Mouse (Mus musculus) forebrain, embryonic 16.5 days (tissue): Measurements from ENCODE around the gene Khk. TPM values are rescaled to one million over a fixed set of nuclear protein-coding genes. Genes with fewer than 3 reads are reported as not detected.
A peak's percentile ranks its signal among the peaks of the same experiment; 100 is the strongest.

ENCODE experiments used
- ATAC-seq: fragments of 200-750 bp; cut with Nextera tagmentation; 2 replicates; pipeline ENCODE4 v1.8.0; 2017; ENCODE audit warnings: mild to moderate bottlenecking, moderate library complexity
- H3K27ac ChIP-seq: fragments of 300-500 bp; sonication (generic); 2 replicates; pipeline ENCODE4 v1.5.1; 2014; ENCODE audit warnings: low read length, control low read depth
- H3K27me3 ChIP-seq: fragments of 300-500 bp; sonication (generic); replicated peaks from 2 replicates; pipeline ENCODE4 v1.6.1; 2014; ENCODE audit warnings: low read length; ENCODE audit not compliant: control insufficient read depth, insufficient read depth
- H3K36me3 ChIP-seq: fragments of 300-500 bp; sonication (generic); 2 replicates; pipeline ENCODE4 v1.6.1; 2014; ENCODE audit not compliant: control insufficient read depth, insufficient read depth
- H3K4me1 ChIP-seq: fragments of 300-500 bp; sonication (generic); replicated peaks from 2 replicates; pipeline ENCODE4 v1.6.1; 2014; ENCODE audit warnings: low read length; ENCODE audit not compliant: control insufficient read depth, insufficient read depth
- H3K4me2 ChIP-seq: fragments of 300-500 bp; sonication (generic); 2 replicates; pipeline ENCODE4 v1.6.1; 2014; ENCODE audit warnings: mild to moderate bottlenecking, low read length, control low read depth
- H3K4me3 ChIP-seq: fragments of 300-500 bp; sonication (generic); replicated peaks from 2 replicates; pipeline ENCODE4 v1.5.1; 2014; ENCODE audit warnings: mild to moderate bottlenecking, low read length, control low read depth
- H3K9ac ChIP-seq: fragments of 300-500 bp; sonication (generic); replicated peaks from 2 replicates; pipeline ENCODE4 v1.6.1; 2014; ENCODE audit warnings: low read depth, low read length, control low read depth
- H3K9me3 ChIP-seq: fragments of 300-500 bp; sonication (generic); 2 replicates; pipeline ENCODE4 v1.6.1; 2016; ENCODE audit warnings: low read length; ENCODE audit not compliant: control insufficient read depth
- WGBS: fragments of 180-500 bp; shearing (Covaris S2); extraction: QIAGEN DNeasy Blood & Tissue Kit; methylation state at CpG from one replicate; pipeline ENCODE4 v1.1.7; 2014; 5-methylcytosine and 5-hydroxymethylcytosine counted together
- polyA plus RNA-seq: library from polyadenylated mRNA; unstranded; fragments of >200 nt; fragmentation: Nextera tagmentation; extraction: Ambion mirVana; gene quantifications from 2 replicates; pipeline ENCODE4 v1.2.1, GENCODE M21; 2015

Khk gene
- polyA plus RNA-seq, 1 experiment from 2014 or later, result 7.7 TPM

DNA sequence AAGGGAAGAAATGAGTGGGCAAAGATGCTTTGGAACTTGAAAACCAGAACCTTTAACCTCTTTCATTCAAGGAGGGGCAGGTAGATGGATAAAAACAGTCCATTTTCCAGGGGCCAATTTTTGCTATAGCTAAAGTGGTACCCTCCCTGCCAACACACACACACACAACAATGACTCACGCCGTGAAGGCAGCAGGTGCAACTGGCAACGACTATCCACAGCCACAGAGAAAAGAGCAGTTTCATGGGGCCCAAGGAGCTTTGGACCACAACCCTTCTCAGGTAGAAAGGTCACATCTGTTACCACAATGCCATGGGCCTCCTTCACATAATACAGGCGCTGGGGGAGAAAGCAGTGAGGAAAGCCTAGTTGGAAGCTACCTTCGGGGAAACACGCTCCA, 34.5 kb downstream of the Khk start:
- H3K9ac ChIP-seq, result no peak overlapping the region
- WGBS, result 93% methylated on average over 6 of the region's 6 CpGs
- no peak for ATAC-seq
- peaks cover 32% of the 10 kb centered on the region for H3K36me3 ChIP-seq
- H3K27me3 ChIP-seq, result no peaks in the 10 kb centered on the region
- H3K9me3 ChIP-seq, result no peaks in the 10 kb centered on the region
- no peak overlapping the region for H3K4me2 ChIP-seq
- no peak overlapping the region for H3K27ac ChIP-seq
- H3K4me3 ChIP-seq, result no peak overlapping the region
- peaks cover 23% of the 10 kb centered on the region for H3K4me1 ChIP-seq

DNA sequence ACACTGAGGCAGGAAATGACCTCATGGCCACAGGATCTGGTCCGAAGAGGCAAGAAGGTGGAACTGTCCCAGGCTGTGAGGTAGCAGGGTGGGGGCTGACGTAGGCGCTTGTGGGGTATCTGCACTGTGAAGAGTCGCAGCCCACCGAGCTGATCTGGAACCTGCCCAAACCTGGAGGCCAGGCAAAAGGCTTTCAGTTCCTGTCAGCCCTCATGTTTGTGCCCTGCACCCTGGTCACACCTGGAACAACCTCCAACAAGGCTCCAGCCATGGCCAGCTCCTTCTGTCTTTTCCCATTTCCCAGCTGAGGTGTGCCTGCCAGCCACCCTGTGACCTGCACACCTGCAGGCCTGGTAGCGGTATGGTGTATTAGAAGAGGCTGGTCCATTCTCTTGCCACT, 36.7 kb downstream of the Khk start:
- H3K27ac ChIP-seq, result no peak overlapping the region
- H3K27me3 ChIP-seq, result no peaks in the 10 kb centered on the region; the same call in 1 of the 2 replicates
- H3K9me3 ChIP-seq, result no peaks in the 10 kb centered on the region
- no peak overlapping the region for H3K9ac ChIP-seq
- no peak overlapping the region for H3K4me3 ChIP-seq
- H3K4me1 ChIP-seq, result peaks cover 23% of the 10 kb centered on the region
- H3K4me2 ChIP-seq, result 0 out of 2 replicates have a peak overlapping the region, but pooled peaks have one; percentile 11
- peaks cover 32% of the 10 kb centered on the region for H3K36me3 ChIP-seq
- WGBS, result 89% methylated on average over 6 of the region's 6 CpGs
- ATAC-seq, result no peak

DNA sequence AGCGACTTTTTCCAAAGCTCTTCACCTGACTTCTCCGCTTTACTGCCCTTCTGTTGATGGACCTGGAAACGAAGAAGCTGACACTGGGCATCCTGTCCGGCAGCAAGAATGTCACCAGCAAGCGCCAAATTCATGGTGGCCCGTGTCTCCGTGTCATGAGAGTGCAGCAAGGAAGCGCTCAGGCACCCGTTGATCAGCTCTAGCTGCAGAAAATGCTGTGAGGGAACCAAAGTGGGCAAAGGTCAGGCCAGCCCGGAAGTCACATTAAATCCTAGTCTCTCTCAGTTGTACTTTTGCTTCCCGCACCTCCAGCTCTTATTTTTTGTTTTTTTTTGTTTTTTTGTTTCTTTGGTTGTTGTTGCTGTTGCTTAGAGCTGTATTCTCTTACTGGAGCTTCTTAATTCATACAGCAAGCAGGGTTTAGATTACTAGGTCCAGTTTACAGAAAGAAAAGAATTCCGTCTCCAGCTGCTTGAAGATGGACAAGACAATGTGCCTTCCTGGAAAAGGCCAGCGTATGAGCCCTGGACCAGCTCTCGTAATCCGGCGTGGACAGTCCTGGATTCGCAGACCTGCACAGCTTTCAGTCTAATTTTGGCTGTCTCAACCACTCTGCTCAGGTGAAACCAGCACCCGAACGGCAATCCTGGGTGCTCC, 38.1 kb downstream of the Khk start:
- H3K9me3 ChIP-seq, result no peaks in the 10 kb centered on the region
- H3K4me3 ChIP-seq, result peak overlapping the region; percentile 89
- H3K4me2 ChIP-seq, result peak overlapping the region; percentile 63
- H3K9ac ChIP-seq, result peak overlapping the region; percentile 93
- peaks cover 21% of the 10 kb centered on the region for H3K36me3 ChIP-seq
- no peak for ATAC-seq
- peaks cover 23% of the 10 kb centered on the region for H3K4me1 ChIP-seq
- no peak overlapping the region; the same call in 1 of the 2 replicates for H3K27ac ChIP-seq
- no peaks in the 10 kb centered on the region; the same call in 1 of the 2 replicates for H3K27me3 ChIP-seq
- 39% methylated on average over 19 of the region's 19 CpGs for WGBS

DNA sequence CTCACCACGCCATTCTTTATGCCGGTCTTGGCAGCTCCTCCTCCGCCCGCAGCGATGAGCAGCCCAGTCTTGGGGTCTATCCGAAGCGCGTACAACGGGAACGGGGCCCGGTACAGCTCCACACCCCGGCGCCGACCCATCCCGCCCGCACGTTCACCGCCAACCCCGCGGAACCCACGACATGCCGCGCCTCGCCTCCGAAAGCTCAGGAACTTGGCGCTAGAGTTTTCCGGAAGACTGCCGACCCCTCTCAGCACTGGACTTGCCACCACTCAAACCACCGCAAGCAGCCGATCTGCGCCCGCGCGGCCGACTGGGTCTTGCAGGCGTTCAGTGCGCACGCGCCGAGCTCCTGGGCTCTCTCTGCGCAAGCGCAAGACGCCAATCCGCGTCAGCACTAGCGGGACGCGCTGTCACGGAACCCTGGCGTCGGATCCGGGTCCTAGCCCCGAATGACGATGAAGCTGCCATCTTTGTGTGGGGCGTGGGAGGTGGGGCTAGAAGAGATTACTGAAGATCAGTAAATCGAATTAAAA, 38.8 kb downstream of the Khk start, which contains the start of gene Preb:
TSS of gene Preb (minus strand) at position 396 of the 536 bp plus-strand sequence.
- peaks cover 14% of the 10 kb centered on the region for H3K36me3 ChIP-seq
- peak; percentile 96 for ATAC-seq
- no peaks in the 10 kb centered on the region for H3K9me3 ChIP-seq
- peak within 1 kb of the TSS; percentile 69 for H3K4me2 ChIP-seq
- H3K9ac ChIP-seq, result peak within 1 kb of the TSS; percentile 93
- peak within 1 kb of the TSS; percentile 91 for H3K27ac ChIP-seq
- under 1% methylated on average over 56 of the region's 56 CpGs for WGBS
- H3K27me3 ChIP-seq, result no peaks in the 10 kb centered on the region; the same call in 1 of the 2 replicates
- peaks cover 23% of the 10 kb centered on the region for H3K4me1 ChIP-seq
- peak within 1 kb of the TSS; percentile 89 for H3K4me3 ChIP-seq

DNA sequence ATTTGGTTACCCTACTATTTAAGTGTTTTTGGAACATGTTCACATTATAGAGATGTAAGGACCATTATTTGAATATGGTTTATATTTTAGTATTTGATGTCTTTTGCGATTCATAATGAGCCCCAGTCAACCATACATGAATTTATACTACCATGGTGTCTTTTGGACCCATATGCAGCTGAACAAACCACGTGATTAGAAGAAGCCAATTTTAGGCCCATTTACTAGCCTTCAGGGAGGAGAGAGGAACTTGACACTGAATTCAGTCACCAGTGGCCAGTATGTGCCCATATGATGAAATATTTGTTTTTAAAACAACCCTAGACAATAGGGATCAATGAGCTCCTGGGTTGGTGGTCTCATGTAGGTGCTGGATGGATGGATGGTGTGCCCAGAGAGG, 39.6 kb downstream of the Khk start:
- Histone ChIP-seq H3K4me3 (peak overlapping the region; percentile 89; the same call in 1 of the 2 replicates), H3K36me3 (peaks cover 8% of the 10 kb centered on the region), H3K27ac (no peak overlapping the region), H3K4me1 (peaks cover 23% of the 10 kb centered on the region), H3K9ac (peak overlapping the region; percentile 93; the same call in 1 of the 2 replicates), H3K27me3 (no peaks in the 10 kb centered on the region; the same call in 1 of the 2 replicates), H3K9me3 (no peaks in the 10 kb centered on the region), H3K4me2 (peak overlapping the region; percentile 69)
- no peak for ATAC-seq
- 87% methylated on average over 2 of the region's 2 CpGs for WGBS

DNA sequence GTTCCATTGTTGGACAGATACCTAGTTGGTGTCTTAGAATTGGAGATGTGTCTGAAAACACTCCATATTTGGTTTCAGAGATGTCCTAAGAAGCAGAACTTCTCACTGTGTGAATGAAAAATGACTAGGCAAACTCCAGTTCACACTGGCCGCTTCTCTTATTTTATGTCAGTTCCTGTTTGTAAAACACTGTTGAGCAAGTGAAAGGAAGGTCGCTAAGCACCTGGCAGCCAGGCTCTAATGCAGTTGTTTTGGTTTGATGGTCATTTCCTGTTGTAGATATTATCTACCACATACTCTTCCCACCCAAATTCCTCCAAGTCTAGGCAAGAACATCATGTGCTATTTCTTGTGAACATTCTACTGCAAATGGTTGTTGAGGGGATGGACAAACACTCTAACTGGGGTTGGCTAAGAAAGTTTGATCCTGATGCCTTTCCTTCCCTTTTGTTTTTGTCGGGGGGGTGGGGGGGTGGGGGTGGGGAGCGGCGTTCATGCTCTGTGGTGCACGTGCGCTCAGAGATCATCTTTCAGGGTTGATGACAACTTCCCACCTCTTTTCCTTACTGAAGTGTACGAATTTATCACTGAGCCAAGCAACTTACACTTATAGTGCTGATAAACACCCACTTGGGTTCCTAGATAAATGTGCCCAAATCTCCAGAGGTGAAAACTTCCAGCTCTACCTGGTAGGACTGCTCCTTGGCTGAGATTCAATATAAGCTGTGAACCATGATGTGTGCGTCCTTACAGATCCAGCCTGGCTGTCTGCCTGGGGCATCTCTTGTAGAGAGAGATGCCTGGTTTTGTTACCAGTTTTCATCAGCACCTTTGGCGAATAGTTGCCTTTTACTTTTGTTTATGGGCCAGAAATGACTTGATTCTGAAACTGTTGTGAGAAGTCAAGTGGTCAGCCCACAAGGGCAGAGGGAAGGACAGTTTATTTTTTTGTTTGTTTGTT, 40.6 kb downstream of the Khk start:
- ATAC-seq, result no peak
- Histone ChIP-seq H3K27me3 (no peaks in the 10 kb centered on the region; the same call in 1 of the 2 replicates), H3K9me3 (no peaks in the 10 kb centered on the region), H3K9ac (no peak overlapping the region), H3K27ac (no peak overlapping the region), H3K36me3 (peaks cover 8% of the 10 kb centered on the region), H3K4me3 (no peak overlapping the region), H3K4me1 (peaks cover 23% of the 10 kb centered on the region), H3K4me2 (no peak overlapping the region)
- WGBS, result 87% methylated on average over 10 of the region's 10 CpGs

DNA sequence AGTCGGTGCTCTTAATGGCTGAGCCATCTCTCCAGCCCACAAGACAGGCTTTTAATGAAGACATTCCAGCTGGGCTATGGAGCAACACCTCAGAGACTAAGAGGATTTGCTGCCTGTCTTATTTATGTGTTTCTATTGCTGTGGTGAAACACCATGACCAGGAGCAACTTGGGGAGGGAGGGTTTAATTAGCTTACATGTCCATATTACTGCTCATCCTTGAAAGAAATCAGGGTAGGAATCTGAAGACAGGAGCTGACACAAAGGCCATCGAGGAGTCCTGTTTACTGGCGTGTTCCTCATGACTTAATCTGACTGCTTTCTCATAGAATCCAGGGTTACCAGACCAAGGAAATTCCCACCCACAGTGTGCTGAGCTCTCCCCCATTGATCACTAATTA, 42.7 kb downstream of the Khk start:
- Histone ChIP-seq H3K4me1 (peaks cover 8% of the 10 kb centered on the region), H3K9me3 (no peaks in the 10 kb centered on the region), H3K27me3 (no peaks in the 10 kb centered on the region; the same call in 1 of the 2 replicates), H3K36me3 (no peaks in the 10 kb centered on the region), H3K4me3 (no peak overlapping the region), H3K9ac (no peak overlapping the region), H3K4me2 (no peak overlapping the region), H3K27ac (no peak overlapping the region)
- WGBS, result 66% methylated on average over 3 of the region's 3 CpGs
- no peak for ATAC-seq

DNA sequence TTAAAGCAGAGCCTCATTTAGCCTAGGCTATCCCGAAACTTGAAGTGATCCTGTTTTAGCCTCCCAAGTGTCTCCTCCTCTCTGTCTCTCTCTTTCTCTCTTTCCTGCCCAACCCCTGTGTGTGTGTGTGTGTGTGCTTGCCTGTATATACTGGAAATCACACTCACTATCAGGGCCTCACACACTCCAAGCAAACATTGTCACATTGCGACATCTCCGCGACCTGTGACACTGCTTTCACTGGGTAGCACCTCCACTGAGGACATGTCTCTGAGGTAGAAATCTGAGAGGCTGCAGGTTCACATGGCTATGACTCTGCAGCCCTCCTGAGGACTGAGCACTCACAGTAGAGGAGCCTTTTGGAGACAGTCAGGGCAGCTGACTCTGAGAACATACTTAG, 45.0 kb downstream of the Khk start:
- H3K4me1 ChIP-seq, result no peaks in the 10 kb centered on the region
- no peaks in the 10 kb centered on the region for H3K36me3 ChIP-seq
- no peak overlapping the region for H3K9ac ChIP-seq
- no peak overlapping the region for H3K27ac ChIP-seq
- no peaks in the 10 kb centered on the region for H3K9me3 ChIP-seq
- 88% methylated on average over 4 of the region's 4 CpGs for WGBS
- ATAC-seq, result no peak
- no peak overlapping the region for H3K4me3 ChIP-seq
- no peak overlapping the region for H3K4me2 ChIP-seq
- H3K27me3 ChIP-seq, result no peaks in the 10 kb centered on the region; the same call in 1 of the 2 replicates

DNA sequence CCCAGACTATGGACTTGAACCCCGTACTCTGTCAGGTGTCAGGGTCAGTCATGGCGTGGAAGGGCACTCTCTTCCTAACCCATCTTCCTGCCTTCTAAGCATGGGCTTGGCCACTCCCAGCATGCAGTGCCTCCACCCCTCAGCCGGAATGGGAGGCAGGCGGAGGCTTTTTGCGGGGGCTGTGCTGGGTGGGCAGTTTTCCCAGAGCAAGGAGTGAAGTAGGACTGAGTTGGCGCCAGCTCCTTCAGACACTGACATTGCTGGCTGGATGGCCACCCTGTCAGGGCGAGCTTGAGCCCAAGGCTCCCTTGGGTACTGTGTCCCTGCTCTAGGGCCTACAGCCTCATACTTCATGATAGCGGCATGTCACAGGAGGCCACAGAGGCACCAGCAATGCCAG, 47.2 kb downstream of the Khk start, which contains the start of gene Tcf23:
TSS of gene Tcf23 (plus strand) at position 247 of the 400 bp plus-strand sequence.
- no peak within 1 kb of the TSS for H3K4me3 ChIP-seq
- no peaks in the 10 kb centered on the region for H3K4me1 ChIP-seq
- 70% methylated on average over 8 of the region's 8 CpGs for WGBS
- no peak within 1 kb of the TSS for H3K27ac ChIP-seq
- H3K4me2 ChIP-seq, result no peak within 1 kb of the TSS
- H3K9ac ChIP-seq, result no peak within 1 kb of the TSS
- H3K9me3 ChIP-seq, result no peaks in the 10 kb centered on the region
- no peaks in the 10 kb centered on the region for H3K36me3 ChIP-seq
- H3K27me3 ChIP-seq, result no peaks in the 10 kb centered on the region
- no peak for ATAC-seq
